Mouse (Mus musculus) large intestine, adult 2 months (tissue): ENCODE results near the gene Gpr6. TPM values are rescaled to one million over a fixed set of nuclear protein-coding genes. Genes with fewer than 3 reads are reported as not detected.

Source experiments
- DNase-seq: peaks from one replicate; pipeline ENCODE4 v3.0.0-alpha.2; 2012; ENCODE audit warnings: low read depth, low spot score
- WGBS: fragments of 180-500 bp; shearing (Covaris S2); methylation state at CpG from one replicate; pipeline ENCODE4 v1.1.7; 2018; 5-methylcytosine and 5-hydroxymethylcytosine counted together
- polyA plus RNA-seq: library from polyadenylated mRNA; depleted of rRNA; stranded (reverse); fragments of >200 nt; gene quantifications from 2 replicates; pipeline ENCODE4 v1.2.3, GENCODE M21; 2012; rRNA removed

The Gpr6 gene
- polyA plus RNA-seq: 0.16 and 0.33 TPM in 2 replicates

GRCm38 (mm10) chr10:41072116-41072515 is at the start of gene Gpr6:
Gene Gpr6 (minus strand): TSS chr10:41072285.
- no peak for DNase-seq
- 4% methylated on average over 23 of the region's 23 CpGs for WGBS

GRCm38 (mm10) chr10:41100060-41100459 is 28.0 kb upstream of the Gpr6 start:
- 56% methylated on average over 2 of the region's 2 CpGs for WGBS
- DNase-seq: no peak

GRCm38 (mm10) chr10:41098137-41098536 is 26.1 kb upstream of the Gpr6 start:
- no peak for DNase-seq
- WGBS: 81% methylated on average over 6 of the region's 6 CpGs

GRCm38 (mm10) chr10:41088852-41089251 is 16.8 kb upstream of the Gpr6 start:
- DNase-seq: no peak
- WGBS: 46% methylated on average over 7 of the region's 7 CpGs

- DNase-seq: no peak
- WGBS: 3% methylated on average over 11 of the region's 11 CpGs
Measured at GRCm38 (mm10) chr10:41071696-41072095, 389 bp downstream of the Gpr6 start.

GRCm38 (mm10) chr10:41070693-41071651 is 1.1 kb downstream of the Gpr6 start:
- WGBS: 8% methylated on average over 68 of the region's 68 CpGs
- no peak for DNase-seq

GRCm38 (mm10) chr10:41060250-41060831 is 11.7 kb downstream of the Gpr6 start:
- WGBS: 70% methylated on average over 4 of the region's 4 CpGs

GRCm38 (mm10) chr10:41055581-41055980 is 16.5 kb downstream of the Gpr6 start:
- WGBS: 79% methylated on average over 9 of the region's 9 CpGs
- DNase-seq: no peak

More at GRCm38 (mm10) chr10:41060250-41060831, 11.7 kb downstream of the Gpr6 start:
- no peak for DNase-seq

GRCm38 (mm10) chr10:41054005-41054404 is 18.1 kb downstream of the Gpr6 start:
- WGBS: 67% methylated on average over 5 of the region's 5 CpGs
- DNase-seq: no peak

- WGBS: 82% methylated on average over 11 of the region's 11 CpGs
- DNase-seq: no peak
Measured at GRCm38 (mm10) chr10:41042272-41042671, 29.8 kb downstream of the Gpr6 start.

- no peak for DNase-seq
Measured at GRCm38 (mm10) chr10:41041478-41041877, 30.6 kb downstream of the Gpr6 start.

GRCm38 (mm10) chr10:41040530-41041085 is 31.5 kb downstream of the Gpr6 start:
- DNase-seq: no peak

More at GRCm38 (mm10) chr10:41041478-41041877, 30.6 kb downstream of the Gpr6 start:
- WGBS: 81% methylated on average over 9 of the region's 9 CpGs

- 94% methylated on average over 6 of the region's 6 CpGs for WGBS
- no peak for DNase-seq
Measured at GRCm38 (mm10) chr10:41038476-41038875, 33.6 kb downstream of the Gpr6 start.

GRCm38 (mm10) chr10:41037722-41038121 is 34.4 kb downstream of the Gpr6 start:
- no peak for DNase-seq
- WGBS: 70% methylated on average over 8 of the region's 8 CpGs

GRCm38 (mm10) chr10:41032811-41033210 is 39.3 kb downstream of the Gpr6 start:
- no peak for DNase-seq
- WGBS: 80% methylated on average over 7 of the region's 7 CpGs

GRCm38 (mm10) chr10:41024860-41025259 is 47.2 kb downstream of the Gpr6 start:
- no peak for DNase-seq
- 30% methylated on average over 1 of the region's 1 CpGs for WGBS

- 32% methylated on average over 1 of the region's 1 CpGs for WGBS
- DNase-seq: no peak
Measured at GRCm38 (mm10) chr10:41024406-41024805, 47.7 kb downstream of the Gpr6 start.

- DNase-seq: no peak
- WGBS: 87% methylated on average over 4 of the region's 4 CpGs
Measured at GRCm38 (mm10) chr10:41022226-41022625, 49.9 kb downstream of the Gpr6 start.
